Mouse (Mus musculus) right cerebral cortex, postnatal 25 days (tissue): Measurements from ENCODE around the gene Hydin.
A peak's percentile ranks its signal among the peaks of the same experiment; 100 is the strongest.
"Not testable (repeated sequence)": the region's sequence is repeated elsewhere in the genome, so short reads cannot be mapped to it uniquely, and the experiment has no call there.

Source experiments
- DNase-seq: peaks from one replicate; pipeline ENCODE4 v3.0.0; 2022

Hydin gene

DNA sequence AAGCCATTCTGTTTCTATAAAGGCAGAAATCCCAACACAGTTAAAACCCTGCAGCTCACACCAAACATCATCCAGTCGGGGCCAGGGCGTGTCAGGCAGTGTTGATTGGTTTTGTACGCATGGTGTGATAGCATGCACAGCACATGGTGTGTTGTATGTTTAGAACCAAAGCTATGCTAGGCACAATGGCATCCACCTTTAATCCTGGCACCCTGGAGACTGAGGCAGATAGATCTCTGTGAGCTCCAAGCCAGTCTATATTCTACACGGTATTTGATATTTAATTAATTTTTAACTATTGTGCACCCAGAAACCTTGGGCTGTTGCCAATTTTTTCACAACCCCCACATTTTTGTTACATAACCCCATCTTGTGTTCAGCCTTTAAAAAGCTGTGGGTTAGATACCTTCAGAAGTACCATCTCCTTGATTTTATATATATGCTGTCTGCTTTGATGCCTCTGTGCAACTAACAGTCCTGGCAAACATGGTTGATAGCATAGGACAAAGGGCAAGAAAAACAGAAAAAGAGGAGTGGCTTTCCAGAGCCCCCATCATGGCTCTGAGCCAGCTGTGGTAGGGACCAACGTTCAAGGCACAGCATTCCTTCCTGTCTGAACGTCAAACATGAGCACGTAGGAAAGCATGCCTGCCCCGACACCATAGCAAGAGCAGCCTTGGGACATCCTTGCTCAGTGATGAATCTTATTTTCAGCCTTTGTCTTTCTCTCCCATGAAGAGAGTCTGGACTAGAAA is 263.4 kb downstream of the Hydin start:
- DNase-seq: no peak

DNA sequence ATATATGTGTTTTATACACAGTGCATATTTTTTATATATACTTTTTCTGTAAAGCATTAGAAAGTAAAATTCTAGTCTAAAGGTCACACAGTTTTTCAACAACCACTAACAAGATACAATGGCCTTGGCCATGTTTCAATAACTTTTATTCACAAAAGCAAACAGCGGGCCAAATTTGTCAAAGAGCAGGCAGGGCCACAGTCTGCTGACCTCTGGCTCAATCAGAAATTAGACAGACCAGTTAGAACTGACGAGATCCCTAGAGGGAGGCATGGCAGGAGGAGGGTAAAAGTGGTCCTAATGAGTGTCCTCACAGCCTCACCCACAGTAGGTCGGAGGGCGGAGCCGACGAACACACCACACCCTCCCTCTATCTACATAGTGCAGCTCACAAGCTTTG is 267.0 kb downstream of the Hydin start:
- no peak for DNase-seq

DNA sequence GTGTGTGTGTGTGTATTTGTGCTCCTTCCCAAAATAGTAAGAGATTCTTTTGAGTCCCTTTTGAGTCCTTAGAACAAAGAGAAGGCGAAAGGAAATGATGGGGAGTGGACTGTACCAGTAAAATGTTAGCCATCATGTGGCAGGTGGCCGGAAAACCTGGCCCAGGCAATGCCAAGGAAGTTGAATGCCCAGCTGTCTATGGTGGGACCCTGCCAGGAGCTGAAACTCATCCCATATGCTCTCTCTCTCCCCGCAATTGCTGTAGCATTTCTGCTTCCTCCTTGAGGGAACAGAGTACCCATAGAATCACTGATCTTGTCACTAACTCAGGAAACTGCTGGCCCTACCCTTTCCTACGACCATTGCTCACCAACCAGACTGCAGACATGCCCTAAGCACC is 271.1 kb downstream of the Hydin start:
- DNase-seq: peak; percentile 5

DNA sequence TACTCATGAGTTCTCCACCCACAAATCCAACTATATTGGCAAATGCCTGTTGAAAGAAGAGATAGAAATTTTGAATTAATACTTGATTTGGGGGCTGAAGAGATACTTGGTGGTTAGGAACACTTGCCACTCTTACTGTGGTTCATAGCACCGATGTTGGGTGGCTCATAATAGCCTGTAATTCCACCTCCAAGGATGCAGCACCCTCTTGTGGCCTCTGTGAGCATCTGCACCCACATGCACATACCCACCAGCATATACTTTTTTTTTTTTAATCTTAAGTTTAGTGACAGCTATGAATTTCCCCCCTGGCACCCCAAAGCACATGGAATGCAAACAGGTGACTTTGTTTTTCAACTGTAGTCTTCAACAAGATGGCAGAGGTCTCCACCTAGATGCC is 283.6 kb downstream of the Hydin start:
- no peak for DNase-seq

DNA sequence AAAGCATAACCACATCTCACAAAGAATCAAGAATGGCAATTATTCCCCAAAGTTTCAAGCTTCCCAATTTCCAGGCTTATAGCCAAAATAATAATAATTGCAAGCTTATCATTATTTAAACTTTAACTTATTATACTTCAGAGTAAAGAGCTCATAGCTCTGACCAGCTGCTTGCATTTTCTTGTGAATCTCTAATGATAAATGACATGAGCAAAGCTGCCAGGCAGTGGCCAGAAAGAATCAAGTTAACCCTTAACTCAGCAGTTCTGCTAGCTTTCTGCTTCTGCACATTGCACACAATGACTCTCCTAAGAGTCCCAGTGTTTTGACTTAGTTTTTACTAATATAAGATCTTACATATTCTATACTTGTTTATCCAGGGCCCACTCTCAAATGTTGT is 285.3 kb downstream of the Hydin start:
- DNase-seq: not testable (repeated sequence)

DNA sequence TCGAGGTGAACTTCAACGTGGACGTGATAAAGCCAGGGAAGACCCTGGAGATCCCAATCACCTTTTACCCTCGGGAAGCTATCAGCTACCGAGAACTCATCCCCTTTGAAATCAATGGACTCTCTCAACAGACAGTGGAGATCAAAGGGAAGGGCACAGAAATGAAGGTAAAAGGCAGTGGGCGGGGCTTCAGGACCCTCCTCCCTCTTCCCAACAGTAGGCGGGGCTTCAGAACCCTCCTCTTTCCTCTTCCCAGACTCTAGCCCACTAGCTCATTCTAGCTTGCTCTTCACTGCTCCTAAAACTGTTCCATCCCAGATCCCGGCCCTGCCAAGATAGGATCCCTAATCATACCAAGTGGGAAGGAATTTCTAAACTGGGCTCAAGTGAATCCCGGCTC is 325.9 kb downstream of the Hydin start:
- no peak for DNase-seq

DNA sequence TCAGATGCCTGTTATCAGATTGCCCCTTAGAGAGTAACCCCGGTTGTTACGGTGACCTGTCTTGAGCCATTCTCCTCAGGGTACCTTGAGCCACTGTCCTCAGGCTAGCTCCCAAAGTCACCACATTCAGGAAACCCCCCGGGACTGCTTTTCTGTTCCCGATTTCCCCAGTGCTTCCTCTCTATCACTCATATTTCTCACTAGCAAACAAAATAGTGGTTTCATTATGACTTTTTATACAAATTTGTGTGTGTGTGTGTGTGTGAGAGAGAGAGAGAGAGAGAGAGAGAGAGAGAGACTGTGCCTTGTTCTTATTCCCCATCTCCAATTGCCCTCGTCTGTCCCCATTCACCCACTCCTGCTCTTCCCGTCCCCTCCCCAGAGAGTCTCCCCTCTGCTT is 327.4 kb downstream of the Hydin start:
- no peak for DNase-seq

DNA sequence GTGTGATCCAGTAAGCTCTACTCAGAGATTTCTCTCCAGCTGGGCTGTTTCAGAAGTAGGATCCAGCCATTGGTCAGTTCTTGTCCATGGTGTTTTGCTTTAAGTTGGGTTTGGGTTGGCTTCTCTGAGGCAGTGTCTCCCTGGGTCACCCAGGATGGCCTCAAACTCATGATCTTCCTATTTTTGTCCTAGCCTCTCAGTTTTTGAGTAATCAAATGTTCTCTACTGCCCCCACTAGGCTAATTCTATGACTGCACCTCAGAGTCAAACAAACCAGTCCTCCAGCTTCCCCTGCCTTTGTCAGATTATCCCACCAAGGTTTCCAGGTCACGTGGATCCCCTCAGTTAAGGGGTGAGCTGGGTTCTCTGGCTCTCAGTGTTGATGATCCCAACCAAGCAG is 337.8 kb downstream of the Hydin start:
- DNase-seq: no peak

DNA sequence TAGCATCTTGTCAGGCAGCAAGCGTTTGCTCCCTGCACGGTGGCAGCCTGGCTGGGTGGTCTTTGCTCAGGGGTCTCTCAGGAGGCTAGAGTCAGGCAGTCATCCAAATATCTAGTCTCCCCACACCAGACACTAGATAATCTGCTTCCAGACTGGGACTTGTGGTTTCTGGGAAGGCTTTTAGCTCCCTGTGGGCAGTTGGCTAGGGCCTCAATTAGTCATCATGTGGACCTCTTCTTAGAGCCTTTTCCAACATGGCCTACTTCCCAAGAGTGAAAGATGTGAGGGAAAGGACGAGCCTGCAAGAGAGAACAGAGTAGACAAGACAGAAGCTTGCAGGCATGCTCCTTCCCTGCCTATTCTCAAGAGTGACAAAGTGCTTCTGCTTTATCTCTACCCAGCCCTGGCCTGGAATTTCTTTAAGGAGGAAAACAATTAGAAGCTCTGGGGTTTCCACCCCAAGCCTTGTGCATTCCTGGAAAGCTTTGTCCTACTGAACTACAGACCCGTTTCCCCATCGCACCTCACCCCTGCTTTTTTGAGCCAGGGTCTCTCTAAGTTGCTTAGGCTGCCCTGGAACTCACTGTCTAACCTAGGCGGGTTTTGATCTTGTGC is 338.7 kb downstream of the Hydin start:
- DNase-seq: no peak

DNA sequence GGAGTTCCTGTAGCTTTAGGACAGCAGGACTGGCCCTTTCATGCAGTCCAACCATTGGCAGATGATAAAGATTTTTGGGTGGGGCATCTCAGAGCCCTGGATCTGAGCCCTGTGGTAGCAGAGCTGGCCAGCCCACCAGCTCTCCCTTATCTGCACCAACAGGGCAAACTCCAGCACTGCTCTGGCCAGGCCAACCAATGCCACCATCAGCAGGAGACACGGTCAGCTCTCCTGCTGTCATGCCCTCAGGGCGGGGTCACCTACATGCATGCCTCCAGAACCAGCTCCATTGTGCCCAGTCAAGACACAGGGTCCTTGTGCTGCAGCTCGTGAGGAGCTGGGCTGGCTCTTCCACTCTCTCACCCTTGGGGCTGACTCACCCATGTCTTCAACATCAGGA is 349.0 kb downstream of the Hydin start:
- no peak for DNase-seq

DNA sequence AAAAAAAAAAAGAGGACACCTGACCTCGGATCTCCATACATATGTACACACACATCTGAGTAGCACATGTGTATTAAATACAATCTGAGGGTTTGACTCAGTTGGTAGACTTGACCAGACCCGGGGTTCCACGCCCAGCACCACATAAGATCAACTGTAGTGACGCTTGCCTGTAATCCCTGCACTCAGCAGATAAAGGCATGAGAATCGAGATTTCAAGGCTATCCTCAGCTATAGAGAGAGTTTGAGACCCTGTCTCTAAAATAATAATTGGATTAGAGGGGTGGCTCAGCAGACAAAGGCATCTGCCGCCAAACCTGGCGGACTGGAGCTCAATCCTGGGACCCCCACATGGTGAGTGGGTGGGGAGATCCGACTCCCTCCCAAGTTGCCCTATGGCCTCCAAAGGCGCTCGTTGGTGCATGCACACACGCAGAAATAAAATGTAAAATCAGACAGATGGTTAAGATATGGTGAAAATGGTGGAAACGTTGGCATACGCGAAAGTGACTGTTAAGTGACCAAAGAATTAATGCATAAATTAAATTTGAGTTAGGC is 351.1 kb downstream of the Hydin start:
- no peak for DNase-seq

DNA sequence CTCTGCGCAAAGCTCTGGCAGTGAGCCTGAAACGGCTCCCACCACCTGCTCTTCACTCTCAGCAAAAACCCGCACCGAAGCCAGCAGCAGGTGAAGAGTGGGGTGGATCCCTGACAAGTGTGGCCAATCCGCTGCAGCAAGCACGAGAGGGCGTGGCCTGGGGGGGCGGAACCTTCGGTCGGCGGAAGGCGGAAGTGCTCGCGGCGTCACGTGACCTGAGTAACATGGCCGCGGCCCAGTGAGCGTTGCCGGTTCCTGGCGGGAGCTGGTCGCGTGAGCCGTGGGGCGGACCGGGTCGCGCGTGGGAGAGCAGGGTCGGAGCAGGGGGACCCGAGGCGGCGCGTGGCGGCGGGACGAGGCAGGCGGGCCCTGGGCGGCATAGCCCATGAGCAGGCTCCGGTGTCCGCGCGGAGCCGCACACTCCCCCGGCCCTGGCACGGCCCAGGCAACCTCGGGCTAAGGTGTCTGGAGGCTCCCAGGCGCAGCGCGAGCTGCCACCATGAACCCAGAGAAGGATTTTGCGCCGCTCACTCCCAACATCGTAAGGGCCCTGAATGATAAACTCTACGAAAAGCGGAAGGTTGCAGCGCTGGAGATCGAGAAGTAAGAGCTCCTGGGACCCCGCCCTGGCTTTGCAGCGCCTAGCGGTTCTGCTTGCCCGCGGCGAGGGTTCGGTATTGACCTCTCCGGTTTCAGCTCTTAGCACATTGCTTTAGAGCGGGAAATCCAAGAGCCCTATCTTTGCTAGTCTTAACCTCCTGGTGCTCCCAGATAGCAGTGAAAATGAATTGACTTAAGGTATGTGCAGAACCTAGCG is 351.8 kb downstream of the Hydin start, which contains the start of gene Vac14:
Vac14 (plus strand) TSS at position 195 of the 817 bp plus-strand sequence.
- peak; percentile 97 for DNase-seq

DNA sequence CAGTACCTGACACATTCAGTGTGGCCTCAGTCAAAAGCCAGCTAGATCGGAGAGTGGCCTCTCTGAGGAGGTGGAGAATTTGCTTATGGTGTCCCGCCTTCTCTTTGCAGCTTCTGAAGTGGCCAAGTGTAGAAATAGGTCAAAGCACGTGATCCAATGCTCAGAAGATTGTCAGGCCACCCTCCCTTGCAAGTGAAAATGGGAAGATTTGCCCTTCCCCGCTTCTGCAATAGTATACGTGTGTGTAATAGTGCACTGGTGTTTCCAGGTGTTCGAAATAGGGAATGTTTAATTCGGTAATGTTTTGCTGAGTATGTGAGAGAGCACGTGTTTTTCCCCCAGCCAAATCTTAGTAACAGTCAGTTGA is 352.4 kb downstream of the Hydin start:
- no peak for DNase-seq

DNA sequence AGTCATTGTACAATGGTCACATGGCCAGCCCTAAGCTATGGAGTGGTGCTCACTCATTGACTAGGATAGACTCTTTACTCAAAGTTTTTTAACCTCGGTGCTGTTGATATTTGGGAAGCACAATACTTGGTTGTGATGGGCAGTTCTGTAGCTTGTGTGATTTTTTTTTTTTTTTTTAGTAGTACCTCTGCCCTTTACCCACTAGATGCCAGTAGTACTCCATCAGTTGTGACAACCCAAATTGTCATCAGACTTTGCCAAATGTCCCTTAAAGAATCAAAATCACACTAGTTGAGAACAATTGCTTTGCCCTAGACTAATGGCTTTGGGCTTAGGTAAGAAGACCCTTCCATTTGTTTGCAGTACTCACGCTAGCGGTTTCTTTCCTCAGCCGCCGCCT is 353.1 kb downstream of the Hydin start:
- no peak for DNase-seq

DNA sequence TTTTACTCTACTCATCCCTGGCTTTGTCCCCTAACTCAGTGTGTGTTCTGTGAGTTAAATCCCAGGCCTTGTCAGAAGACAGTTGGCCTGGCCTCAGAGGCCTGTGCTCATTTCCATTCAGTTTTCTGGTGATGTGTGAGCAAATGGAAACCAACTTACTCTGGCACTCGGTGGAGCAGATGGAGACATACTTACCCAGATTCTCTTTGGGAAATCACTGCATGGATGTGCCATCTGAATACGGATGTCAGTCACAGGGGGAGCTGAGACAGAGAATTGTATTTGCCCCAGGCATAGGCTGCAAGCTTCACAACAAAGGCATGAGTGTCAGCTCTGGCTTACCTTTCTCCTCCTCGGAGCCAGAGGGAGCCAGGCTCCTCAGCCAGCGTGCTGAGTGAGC is 359.7 kb downstream of the Hydin start:
- DNase-seq: no peak

DNA sequence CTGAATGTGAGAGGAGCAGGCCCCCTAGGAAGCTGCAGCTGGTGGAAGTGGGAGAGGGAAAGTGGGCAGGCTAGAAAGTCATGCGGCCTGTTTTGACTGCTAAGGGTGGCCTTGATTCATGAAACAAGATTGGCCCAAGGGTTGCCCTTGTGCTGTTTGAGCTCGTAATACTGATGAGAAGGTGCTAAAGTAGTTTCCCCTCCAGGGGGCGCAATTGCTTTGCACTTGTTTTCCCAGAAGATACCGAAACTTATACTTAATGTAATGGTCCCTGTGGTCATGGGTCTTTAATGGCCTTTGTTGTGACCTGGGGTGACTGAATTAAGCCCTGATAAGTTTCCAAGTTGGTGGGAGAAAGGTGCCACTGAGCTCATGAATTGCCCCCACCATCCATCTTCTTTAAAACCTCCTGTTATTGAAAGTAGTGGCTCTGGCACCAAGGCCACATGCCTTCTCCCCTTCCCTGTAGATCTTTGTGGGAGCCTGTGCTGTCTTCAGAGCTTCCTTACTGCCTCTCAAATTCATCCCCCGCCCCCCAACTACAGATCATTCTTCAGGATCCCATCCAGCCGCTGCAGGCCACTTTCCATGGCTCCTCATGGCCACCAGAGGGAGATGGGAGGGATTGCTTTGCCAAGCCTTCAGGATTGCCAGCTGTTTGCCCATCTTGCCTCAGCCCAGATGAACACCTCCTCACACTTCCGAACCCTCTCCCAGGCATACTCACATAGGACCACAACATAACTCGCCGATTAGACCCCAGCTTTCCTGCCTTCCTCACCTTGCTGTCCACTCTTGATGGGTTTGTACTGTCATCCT is 362.7 kb downstream of the Hydin start:
- DNase-seq: no peak

DNA sequence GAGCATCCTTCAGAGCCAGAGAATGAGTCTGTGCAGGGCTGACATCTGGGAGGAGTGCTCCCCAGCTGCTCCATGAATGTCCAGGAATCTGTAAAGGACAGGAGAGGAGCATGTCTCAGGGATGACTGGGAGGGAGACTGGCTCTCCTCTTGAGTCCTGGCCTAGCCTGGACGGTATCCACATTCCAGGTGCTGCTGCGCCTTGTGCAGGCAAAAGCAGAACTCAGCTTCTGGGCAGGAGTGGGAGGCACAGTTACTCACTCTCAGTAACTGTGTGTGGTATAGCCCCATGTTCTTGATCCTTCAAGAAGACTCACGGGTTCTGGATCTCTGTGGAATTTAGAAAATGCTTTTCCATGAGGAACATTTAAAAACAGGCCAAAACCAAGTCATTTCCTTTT is 363.3 kb downstream of the Hydin start:
- DNase-seq: no peak

DNA sequence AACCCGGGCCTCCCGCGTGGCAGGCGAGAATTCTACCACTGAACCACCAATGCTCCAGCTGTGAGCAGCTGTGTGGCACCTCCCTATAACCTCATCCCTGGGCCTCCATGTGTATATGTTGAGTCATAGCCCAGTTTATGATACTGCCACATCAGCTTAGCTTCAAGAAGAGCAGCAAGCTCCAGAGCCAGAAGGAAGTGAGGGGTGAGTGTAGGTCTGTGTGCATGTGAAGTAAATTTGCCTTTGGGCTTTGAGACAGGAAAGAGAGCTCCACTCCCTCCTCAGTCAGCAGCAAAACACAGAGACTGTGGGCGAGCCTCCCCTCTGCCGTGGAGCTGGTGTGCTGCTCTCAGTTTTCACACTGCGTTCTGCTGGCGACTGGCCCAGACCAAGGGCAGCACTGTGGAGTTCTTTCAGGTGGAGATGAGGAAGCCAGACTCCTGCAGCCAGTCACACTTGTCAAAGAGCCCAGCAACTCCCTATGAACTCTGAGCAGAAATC is 363.8 kb downstream of the Hydin start:
- peak; percentile 64 for DNase-seq

DNA sequence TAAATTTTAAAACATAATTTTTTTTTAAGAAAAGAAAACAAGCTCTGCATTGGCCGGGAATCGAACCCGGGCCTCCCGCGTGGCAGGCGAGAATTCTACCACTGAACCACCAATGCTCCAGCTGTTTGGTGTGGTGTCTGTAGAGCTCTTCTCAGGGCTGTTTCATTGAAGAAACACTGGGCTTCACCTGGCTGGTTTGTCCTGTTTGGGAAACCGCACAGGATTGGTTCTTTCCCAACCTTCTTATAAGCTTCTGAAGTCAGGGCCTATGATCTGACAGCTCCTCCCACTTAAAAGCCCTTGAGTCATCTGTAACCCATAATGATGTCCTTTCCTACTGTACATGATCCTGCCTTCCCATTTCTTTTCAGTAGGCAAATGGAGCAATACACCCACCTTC is 364.4 kb downstream of the Hydin start:
- no peak for DNase-seq

DNA sequence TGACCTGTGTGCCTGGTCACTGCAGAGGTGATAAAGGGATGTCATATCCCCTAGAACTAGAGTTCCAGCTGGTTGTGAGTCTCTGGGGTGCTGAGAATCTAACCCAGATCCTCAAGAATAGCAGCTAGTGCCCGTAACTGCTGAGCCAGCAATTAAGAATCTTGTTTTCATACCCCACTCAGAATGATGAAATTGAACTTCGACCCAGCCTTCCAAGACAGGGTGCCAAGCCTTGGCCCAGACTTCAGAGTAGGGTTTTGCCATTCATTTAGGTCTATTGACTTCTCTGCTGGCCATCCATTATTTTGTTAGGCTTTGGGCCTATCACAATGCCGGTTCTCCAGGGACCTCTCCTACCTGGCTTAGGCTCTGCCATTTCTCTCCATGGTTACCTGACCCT is 367.0 kb downstream of the Hydin start:
- no peak for DNase-seq

DNA sequence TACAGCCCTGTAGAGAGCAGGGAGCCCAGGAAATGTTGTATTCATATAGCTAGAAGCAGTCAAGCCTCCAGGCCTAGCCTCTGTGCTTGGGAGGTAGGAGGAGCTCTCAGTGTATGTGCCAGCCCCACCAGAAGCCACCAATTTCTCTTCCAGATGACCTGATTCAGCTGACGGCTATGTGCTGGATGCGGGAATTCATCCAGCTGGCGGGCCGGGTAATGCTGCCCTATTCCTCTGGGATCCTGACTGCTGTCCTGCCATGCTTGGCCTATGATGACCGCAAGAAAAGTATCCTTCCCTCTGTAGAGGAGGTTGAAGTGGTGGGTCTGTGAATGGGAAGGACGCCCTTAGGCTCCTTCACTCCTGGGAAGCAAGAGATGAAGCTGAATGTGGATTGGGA is 369.4 kb downstream of the Hydin start:
- DNase-seq: no peak

DNA sequence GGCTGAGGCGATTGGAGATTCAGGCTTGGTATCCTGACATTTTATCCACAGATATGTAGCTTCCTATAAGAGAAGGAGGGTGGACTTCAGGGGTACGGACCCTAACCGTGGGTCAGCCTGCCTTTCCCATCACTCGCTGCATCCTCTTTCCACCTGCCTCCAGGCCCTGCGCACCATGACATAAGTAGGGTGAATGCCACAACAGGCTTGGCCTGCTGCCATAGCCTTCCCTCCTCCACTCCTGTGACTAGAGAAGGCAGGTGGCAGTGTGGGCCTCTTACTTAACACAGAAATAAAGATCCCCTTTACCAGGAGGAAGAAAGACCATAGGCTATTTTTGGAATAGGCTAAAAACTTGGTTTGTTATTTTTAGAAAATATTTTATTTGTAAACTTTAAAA is 375.6 kb downstream of the Hydin start:
- DNase-seq: no peak

DNA sequence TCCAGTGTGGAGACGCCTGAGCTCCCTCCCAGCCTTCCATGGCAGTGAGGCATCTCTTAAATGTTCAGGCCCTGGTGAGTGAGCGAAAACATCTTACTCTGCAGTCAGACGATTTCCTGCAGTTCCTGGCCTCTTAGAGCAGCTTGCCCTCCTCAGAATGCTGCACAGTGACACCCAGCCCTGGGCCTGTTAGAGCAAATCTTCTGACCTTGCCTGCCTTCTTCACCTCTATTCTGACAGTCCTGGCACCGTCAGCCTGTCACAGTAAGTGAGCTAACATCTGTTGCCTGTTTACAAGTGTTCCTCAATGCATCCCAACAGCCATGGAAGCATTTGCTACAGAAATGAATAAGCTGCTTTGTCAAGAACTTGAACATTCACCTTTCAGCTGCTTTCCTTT is 376.4 kb downstream of the Hydin start:
- no peak for DNase-seq
